Mouse (Mus musculus): Measurements from ENCODE around the gene Sirt2. TPM values are rescaled to one million over a fixed set of nuclear protein-coding genes. Genes with fewer than 3 reads are reported as not detected.

Gene Sirt2
- polyA plus RNA-seq, 1 experiment, result 64.1 TPM

GRCm38 (mm10) chr7:28761907-28762306, 4.6 kb upstream of the Sirt2 start:
- no peak overlapping the region for H3K4me3 ChIP-seq (ENCODE audit: insufficient read depth, low read length)
- peaks cover 3% of the 10 kb centered on the region; the same call in 1 of the 2 replicates for H3K4me1 ChIP-seq (ENCODE audit: control insufficient read depth, insufficient read depth, low read length)
- no peak for TF ChIP-seq POLR2A (IDR thresholded peaks at IDR 0.05; ENCODE audit: low read depth, low read length)
- TF ChIP-seq CTCF (IDR thresholded peaks at IDR 0.05; ENCODE audit: borderline replicate concordance, insufficient read depth, low read length), result no peak
- H3K27ac ChIP-seq (ENCODE audit: insufficient read depth, low read length), result no peak overlapping the region

- Histone ChIP-seq H3K27ac (ENCODE audit: insufficient read depth, low read length) (no peak overlapping the region), H3K4me1 (ENCODE audit: control insufficient read depth, insufficient read depth, low read length) (peaks cover 10% of the 10 kb centered on the region; the same call in 1 of the 2 replicates), H3K4me3 (ENCODE audit: insufficient read depth, low read length) (peak overlapping the region; percentile 94)
- TF ChIP-seq POLR2A (IDR thresholded peaks at IDR 0.05; ENCODE audit: low read depth, low read length) (no peak), CTCF (IDR thresholded peaks at IDR 0.05; ENCODE audit: borderline replicate concordance, insufficient read depth, low read length) (no peak)
Measured at GRCm38 (mm10) chr7:28765211-28765610, 1.3 kb upstream of the Sirt2 start.

- no peak for TF ChIP-seq POLR2A (IDR thresholded peaks at IDR 0.05; ENCODE audit: low read depth, low read length)
- TF ChIP-seq CTCF (IDR thresholded peaks at IDR 0.05; ENCODE audit: borderline replicate concordance, insufficient read depth, low read length), result no peak
- peak overlapping the region; percentile 86 for H3K4me3 ChIP-seq (ENCODE audit: insufficient read depth, low read length)
- H3K27ac ChIP-seq (ENCODE audit: insufficient read depth, low read length), result no peak overlapping the region
- peaks cover 10% of the 10 kb centered on the region; the same call in 1 of the 2 replicates for H3K4me1 ChIP-seq (ENCODE audit: control insufficient read depth, insufficient read depth, low read length)
Measured at GRCm38 (mm10) chr7:28766910-28767309, 375 bp downstream of the Sirt2 start.

- TF ChIP-seq POLR2A (IDR thresholded peaks at IDR 0.05; ENCODE audit: low read depth, low read length) (no peak), CTCF (IDR thresholded peaks at IDR 0.05; ENCODE audit: borderline replicate concordance, insufficient read depth, low read length) (no peak)
- H3K27ac ChIP-seq (ENCODE audit: insufficient read depth, low read length), result no peak within 1 kb of the TSS
- H3K4me3 ChIP-seq (ENCODE audit: insufficient read depth, low read length), result peak within 1 kb of the TSS; percentile 94
- H3K4me1 ChIP-seq (ENCODE audit: control insufficient read depth, insufficient read depth, low read length), result peaks cover 10% of the 10 kb centered on the region; the same call in 1 of the 2 replicates
Measured at GRCm38 (mm10) chr7:28767462-28767965, 979 bp downstream of the Sirt2 start, which contains the start of gene Nfkbib. Gene Nfkbib, minus strand, starts transcription at chr7:28767512.

GRCm38 (mm10) chr7:28769414-28769958, 3.0 kb downstream of the Sirt2 start:
- Histone ChIP-seq H3K4me3 (ENCODE audit: insufficient read depth, low read length) (no peak overlapping the region), H3K4me1 (ENCODE audit: control insufficient read depth, insufficient read depth, low read length) (peaks cover 10% of the 10 kb centered on the region; the same call in 1 of the 2 replicates), H3K27ac (ENCODE audit: insufficient read depth, low read length) (no peak overlapping the region)
- TF ChIP-seq CTCF (IDR thresholded peaks at IDR 0.05; ENCODE audit: borderline replicate concordance, insufficient read depth, low read length) (no peak), POLR2A (IDR thresholded peaks at IDR 0.05; ENCODE audit: low read depth, low read length) (no peak)

- Histone ChIP-seq H3K4me1 (ENCODE audit: control insufficient read depth, insufficient read depth, low read length) (peaks cover 8% of the 10 kb centered on the region; the same call in 1 of the 2 replicates), H3K4me3 (ENCODE audit: insufficient read depth, low read length) (no peak overlapping the region), H3K27ac (ENCODE audit: insufficient read depth, low read length) (no peak overlapping the region)
- no peak for TF ChIP-seq CTCF (IDR thresholded peaks at IDR 0.05; ENCODE audit: borderline replicate concordance, insufficient read depth, low read length)
- no peak for TF ChIP-seq POLR2A (IDR thresholded peaks at IDR 0.05; ENCODE audit: low read depth, low read length)
Measured at GRCm38 (mm10) chr7:28770309-28770708, 3.8 kb downstream of the Sirt2 start.

- Histone ChIP-seq H3K27ac (ENCODE audit: insufficient read depth, low read length) (no peak overlapping the region), H3K4me1 (ENCODE audit: control insufficient read depth, insufficient read depth, low read length) (0 out of 2 replicates have a peak, but pooled peaks cover 7% of the 10 kb centered on the region), H3K4me3 (ENCODE audit: insufficient read depth, low read length) (no peak overlapping the region)
- TF ChIP-seq POLR2A (IDR thresholded peaks at IDR 0.05; ENCODE audit: low read depth, low read length) (no peak), CTCF (IDR thresholded peaks at IDR 0.05; ENCODE audit: borderline replicate concordance, insufficient read depth, low read length) (no peak)
Measured at GRCm38 (mm10) chr7:28771867-28772266, 5.3 kb downstream of the Sirt2 start.

GRCm38 (mm10) chr7:28773163-28773562, 6.6 kb downstream of the Sirt2 start:
- Histone ChIP-seq H3K4me1 (ENCODE audit: control insufficient read depth, insufficient read depth, low read length) (no peaks in the 10 kb centered on the region), H3K27ac (ENCODE audit: insufficient read depth, low read length) (no peak overlapping the region), H3K4me3 (ENCODE audit: insufficient read depth, low read length) (no peak overlapping the region)
- TF ChIP-seq POLR2A (IDR thresholded peaks at IDR 0.05; ENCODE audit: low read depth, low read length), result no peak
- TF ChIP-seq CTCF (IDR thresholded peaks at IDR 0.05; ENCODE audit: borderline replicate concordance, insufficient read depth, low read length), result no peak

- TF ChIP-seq POLR2A (IDR thresholded peaks at IDR 0.05; ENCODE audit: low read depth, low read length), result no peak
- no peak for TF ChIP-seq CTCF (IDR thresholded peaks at IDR 0.05; ENCODE audit: borderline replicate concordance, insufficient read depth, low read length)
- H3K27ac ChIP-seq (ENCODE audit: insufficient read depth, low read length), result no peak overlapping the region
- H3K4me1 ChIP-seq (ENCODE audit: control insufficient read depth, insufficient read depth, low read length), result no peaks in the 10 kb centered on the region
- no peak overlapping the region for H3K4me3 ChIP-seq (ENCODE audit: insufficient read depth, low read length)
Measured at GRCm38 (mm10) chr7:28774164-28774563, 7.6 kb downstream of the Sirt2 start.

GRCm38 (mm10) chr7:28775129-28775528, 8.6 kb downstream of the Sirt2 start:
- Histone ChIP-seq H3K4me1 (ENCODE audit: control insufficient read depth, insufficient read depth, low read length) (no peaks in the 10 kb centered on the region), H3K4me3 (ENCODE audit: insufficient read depth, low read length) (no peak overlapping the region), H3K27ac (ENCODE audit: insufficient read depth, low read length) (no peak overlapping the region)
- TF ChIP-seq POLR2A (IDR thresholded peaks at IDR 0.05; ENCODE audit: low read depth, low read length) (no peak), CTCF (IDR thresholded peaks at IDR 0.05; ENCODE audit: borderline replicate concordance, insufficient read depth, low read length) (no peak)

Measured in embryonic fibroblast, embryonic 13.5 days (primary cell).